ENCODE assay signal across 9 mouse cellular contexts in the genomic region with DNA sequence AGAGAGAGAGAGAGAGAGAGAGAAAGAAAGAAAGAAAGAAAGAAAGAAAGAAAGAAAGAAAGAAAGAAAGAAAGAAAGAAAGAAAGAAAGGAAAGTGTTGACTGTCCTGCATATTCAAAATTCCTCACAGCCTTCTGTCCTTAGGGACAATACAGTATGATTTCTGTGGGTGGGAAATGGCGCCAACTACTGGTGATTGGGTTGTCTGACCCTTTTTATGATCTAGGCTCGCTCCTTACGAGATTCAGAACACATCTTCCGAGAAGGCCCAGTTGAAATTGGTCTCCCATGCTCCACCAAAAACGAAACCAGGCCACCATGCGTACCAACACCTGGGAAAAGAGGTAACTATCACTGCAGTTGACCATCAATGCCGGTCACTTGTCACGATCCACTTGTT.
A peak's percentile ranks its signal among the peaks of the same experiment; 100 is the strongest.
DNase-seq lines count a peak whose midpoint lies in the region; ATAC-seq lines count a peak whose summit lies in the region.
"Had no signal": no experiment of that assay in that cellular context is flagged by ENCODE, and none has a peak within 500 bp of the region (broad histone marks: within the 10 kb centered on the region; RNA-seq: fewer than 3 reads in every experiment).

No protein-coding gene starts in this region.

- H3K27ac ChIP-seq in heart, embryonic 11.5 days (ENCODE audit: low read depth, low read length), result no peak overlapping the region
- H3K27ac ChIP-seq in embryonic facial prominence, embryonic 14.5 days (replicated peaks; ENCODE audit: low read depth, low read length), result no peak overlapping the region
- no peak overlapping the region for H3K27ac ChIP-seq in intestine, embryonic 16.5 days (ENCODE audit: low read length)
- H3K27ac ChIP-seq: hindbrain, embryonic 15.5 days had no signal

- H3K9me3 ChIP-seq in heart, embryonic 11.5 days (replicated peaks; ENCODE audit: control insufficient read depth, low read length), result no peaks in the 10 kb centered on the region
- no peaks in the 10 kb centered on the region for H3K9me3 ChIP-seq in embryonic facial prominence, embryonic 14.5 days (ENCODE audit: control insufficient read depth, low read length)
- H3K9me3 ChIP-seq in intestine, embryonic 16.5 days (ENCODE audit: control insufficient read depth, low read length), result no peaks in the 10 kb centered on the region
- H3K9me3 ChIP-seq: hindbrain, embryonic 15.5 days had no signal

- DNase-seq in heart, adult 11 months, result peak; percentile 89
- peak; percentile 48 for DNase-seq in A20 (ENCODE audit: low read depth, low spot score)
- peak; percentile 28 for DNase-seq in embryonic facial prominence, embryonic 14.5 days (ENCODE audit: low spot score)
- DNase-seq in layer of hippocampus, adult 9-11 months, result peak; percentile 14
- DNase-seq in ovary, postnatal 14 days (ENCODE audit: low spot score), result peak; percentile 15

- no peak overlapping the region for H3K4me3 ChIP-seq in heart, embryonic 11.5 days (ENCODE audit: low read depth, low read length)
- H3K4me3 ChIP-seq in embryonic facial prominence, embryonic 14.5 days (ENCODE audit: low read depth, low read length), result no peak overlapping the region
- H3K4me3 ChIP-seq in intestine, embryonic 16.5 days (ENCODE audit: low read length), result no peak overlapping the region
- H3K4me3 ChIP-seq: hindbrain, embryonic 15.5 days had no signal

- no peak overlapping the region for H3K4me2 ChIP-seq in heart, embryonic 11.5 days
- no peak overlapping the region for H3K4me2 ChIP-seq in embryonic facial prominence, embryonic 14.5 days (ENCODE audit: low read depth, low read length)
- H3K4me2 ChIP-seq in intestine, embryonic 16.5 days (ENCODE audit: low read depth, low read length), result no peak overlapping the region
- H3K4me2 ChIP-seq: hindbrain, embryonic 15.5 days had no signal

- H3K27me3 ChIP-seq in heart, embryonic 11.5 days (ENCODE audit: control insufficient read depth, insufficient read depth, low read length), result no peaks in the 10 kb centered on the region
- no peaks in the 10 kb centered on the region for H3K27me3 ChIP-seq in embryonic facial prominence, embryonic 14.5 days (replicated peaks; ENCODE audit: control insufficient read depth, insufficient read depth, low read length)
- H3K27me3 ChIP-seq in intestine, embryonic 16.5 days (replicated peaks; ENCODE audit: control insufficient read depth, insufficient read depth, low read length), result no peaks in the 10 kb centered on the region
- H3K27me3 ChIP-seq: hindbrain, embryonic 15.5 days had no signal

- H3K4me1 ChIP-seq in heart, embryonic 11.5 days (ENCODE audit: control insufficient read depth, insufficient read depth, low read length), result no peaks in the 10 kb centered on the region
- H3K4me1 ChIP-seq in embryonic facial prominence, embryonic 14.5 days (ENCODE audit: control insufficient read depth, insufficient read depth, low read length), result no peaks in the 10 kb centered on the region
- no peaks in the 10 kb centered on the region for H3K4me1 ChIP-seq in intestine, embryonic 16.5 days (ENCODE audit: control insufficient read depth, insufficient read depth, low read length)
- H3K4me1 ChIP-seq: hindbrain, embryonic 15.5 days had no signal

- no peak overlapping the region for H3K9ac ChIP-seq in heart, embryonic 11.5 days (ENCODE audit: low read depth, low read length)
- no peak overlapping the region for H3K9ac ChIP-seq in embryonic facial prominence, embryonic 14.5 days (ENCODE audit: low read depth, low read length)
- H3K9ac ChIP-seq in intestine, embryonic 16.5 days (ENCODE audit: low read depth, low read length), result no peak overlapping the region
- H3K9ac ChIP-seq: hindbrain, embryonic 15.5 days had no signal

- H3K36me3 ChIP-seq in heart, embryonic 11.5 days (ENCODE audit: control insufficient read depth, insufficient read depth, low read length), result no peaks in the 10 kb centered on the region
- H3K36me3 ChIP-seq in embryonic facial prominence, embryonic 14.5 days (ENCODE audit: control insufficient read depth, insufficient read depth, low read length), result no peaks in the 10 kb centered on the region
- no peaks in the 10 kb centered on the region for H3K36me3 ChIP-seq in intestine, embryonic 16.5 days (ENCODE audit: control insufficient read depth, insufficient read depth, low read length)
- H3K36me3 ChIP-seq: hindbrain, embryonic 15.5 days had no signal

- no peak for ATAC-seq in heart, embryonic 11.5 days (replicated peaks; ENCODE audit: insufficient number of reproducible peaks, low FRiP score, low TSS enrichment)
- ATAC-seq in activated CD4-positive, CD25-positive, alpha-beta regulatory T cell, adult 4 months, result peak; percentile 62
- ATAC-seq in embryonic facial prominence, embryonic 14.5 days (ENCODE audit: low read depth), result no peak
- no peak for ATAC-seq in intestine, embryonic 16.5 days

- 51% methylated on average over 8 of the region's 8 CpGs for WGBS in heart, embryonic 11.5 days (ENCODE audit: insufficient replicate concordance)
- 64% methylated on average over 8 of the region's 8 CpGs for WGBS in embryonic facial prominence, embryonic 14.5 days
- 64% methylated on average over 8 of the region's 8 CpGs for WGBS in intestine, embryonic 16.5 days

Comparison
In these comparisons a context has a peak if more than half of its experiments do, and no peak if none do; other contexts are left out.
1. DNase-seq: peak in every context shown above with its lines; median percentile 89 in heart, adult 11 months; 48 in A20; 28 in embryonic facial prominence, embryonic 14.5 days; 15 in ovary, postnatal 14 days; 14 in layer of hippocampus, adult 9-11 months.